Mouse (Mus musculus): ENCODE results near the gene Hspd1.

DNA sequence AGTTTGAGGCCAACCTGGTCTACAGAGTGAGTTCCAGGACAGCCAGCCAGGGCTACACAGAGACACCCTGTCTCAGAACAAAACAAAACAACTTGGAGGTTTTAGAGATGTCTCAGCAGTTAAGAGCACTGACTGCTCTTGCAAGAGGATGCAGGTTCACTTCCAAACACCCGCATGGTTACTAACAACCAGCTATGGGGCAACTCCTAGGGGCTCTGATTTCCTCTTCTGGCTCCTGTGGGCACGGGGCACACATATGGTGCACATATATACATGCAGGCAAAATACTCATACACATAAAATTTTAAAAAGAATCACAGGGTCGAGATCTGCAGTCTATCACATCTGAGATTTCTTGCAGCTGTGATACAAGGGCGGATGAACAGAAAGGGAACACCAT is 58.6 kb downstream of the Hspd1 start:
- TF ChIP-seq CTCF (IDR thresholded peaks at IDR 0.05; ENCODE audit: insufficient read depth, low read depth, low read length) (no peak), POLR2A (IDR thresholded peaks at IDR 0.05; ENCODE audit: insufficient read depth, low read depth, low read length) (no peak)
